Mouse (Mus musculus) ovary, postnatal 10 days (tissue): Measurements from ENCODE around the gene Ndufaf5.
"Not testable (repeated sequence)": the region's sequence is repeated elsewhere in the genome, so short reads cannot be mapped to it uniquely, and the experiment has no call there.

Source experiments
- DNase-seq: peaks from one replicate; pipeline ENCODE4 v3.0.0; 2022; ENCODE audit warnings: low spot score

Ndufaf5 gene

GRCm38 (mm10) chr2:140170127-140170802 is at the start of gene Ndufaf5, which contains the start of gene Esf1:
Ndufaf5 (plus strand) TSS chr2:140170649.
Esf1 (minus strand) TSS chr2:140170564.
- DNase-seq = peak; percentile 92

- DNase-seq = no peak
These were observed 44.9 kb upstream of the Ndufaf5 start for GRCm38 (mm10) chr2:140125516-140125915.

- DNase-seq = not testable (repeated sequence)
These were observed 18.7 kb upstream of the Ndufaf5 start, which contains the start of gene Gm17374 for GRCm38 (mm10) chr2:140151743-140152142. Gm17374 (plus strand) TSS chr2:140152043.

GRCm38 (mm10) chr2:140159186-140159730 is 11.2 kb upstream of the Ndufaf5 start:
- DNase-seq = no peak

- no peak for DNase-seq
These were observed 7.0 kb upstream of the Ndufaf5 start for GRCm38 (mm10) chr2:140163351-140163854.

- no peak for DNase-seq
These were observed 1.4 kb upstream of the Ndufaf5 start for GRCm38 (mm10) chr2:140169057-140169456.

GRCm38 (mm10) chr2:140170803-140171553 is 529 bp downstream of the Ndufaf5 start:
- DNase-seq = no peak

- DNase-seq = not testable (repeated sequence)
These were observed 15.3 kb downstream of the Ndufaf5 start for GRCm38 (mm10) chr2:140185685-140186210.

- DNase-seq = no peak
These were observed 30.3 kb downstream of the Ndufaf5 start for GRCm38 (mm10) chr2:140200713-140201112.

- no peak for DNase-seq
These were observed 32.1 kb downstream of the Ndufaf5 start for GRCm38 (mm10) chr2:140202573-140202972.

GRCm38 (mm10) chr2:140203756-140204155 is 33.3 kb downstream of the Ndufaf5 start:
- no peak for DNase-seq

GRCm38 (mm10) chr2:140214519-140215027 is 44.1 kb downstream of the Ndufaf5 start:
- no peak for DNase-seq

- no peak for DNase-seq
These were observed 45.0 kb downstream of the Ndufaf5 start for GRCm38 (mm10) chr2:140215415-140215814.

GRCm38 (mm10) chr2:140215965-140216364 is 45.5 kb downstream of the Ndufaf5 start:
- no peak for DNase-seq

GRCm38 (mm10) chr2:140220325-140220724 is 49.9 kb downstream of the Ndufaf5 start:
- no peak for DNase-seq

- DNase-seq = no peak
These were observed 59.8 kb downstream of the Ndufaf5 start for GRCm38 (mm10) chr2:140230295-140230694.

- no peak for DNase-seq
These were observed 66.8 kb downstream of the Ndufaf5 start for GRCm38 (mm10) chr2:140237245-140237644.

GRCm38 (mm10) chr2:140242398-140242797 is 71.9 kb downstream of the Ndufaf5 start:
- no peak for DNase-seq

GRCm38 (mm10) chr2:140243105-140243504 is 72.7 kb downstream of the Ndufaf5 start:
- no peak for DNase-seq
